Mouse (Mus musculus) limb, embryonic 14.5 days (tissue): ENCODE measurements around the gene Syne1. TPM values are rescaled to one million over a fixed set of nuclear protein-coding genes. Genes with fewer than 3 reads are reported as not detected.
"Not testable (repeated sequence)": the region's sequence is repeated elsewhere in the genome, so short reads cannot be mapped to it uniquely, and the experiment has no call there.

Experiments used
- ATAC-seq: fragments of 200-750 bp; cut with Nextera tagmentation; 2 replicates; pipeline ENCODE4 v1.8.0; 2017; ENCODE audit warnings: low read depth, moderate number of reproducible peaks, moderate TSS enrichment; ENCODE audit not compliant: low FRiP score
- DNase-seq: peaks from one replicate; pipeline ENCODE4 v3.0.0-alpha.2; 2015; ENCODE audit warnings: low spot score
- H3K27ac ChIP-seq: fragments of 300-500 bp; sonication (generic); replicated peaks from 2 replicates; pipeline ENCODE4 v1.5.1; 2014; ENCODE audit warnings: low read depth, mild to moderate bottlenecking, low read length, moderate library complexity, mixed read lengths
- H3K27me3 ChIP-seq: fragments of 300-500 bp; sonication (generic); 2 replicates; pipeline ENCODE4 v1.6.1; 2014; ENCODE audit warnings: low read length, mixed read lengths; ENCODE audit not compliant: control insufficient read depth, insufficient read depth
- H3K36me3 ChIP-seq: fragments of 300-500 bp; sonication (generic); 2 replicates; pipeline ENCODE4 v1.6.1; 2014; ENCODE audit warnings: mild to moderate bottlenecking, low read length, moderate library complexity, mixed read lengths; ENCODE audit not compliant: control insufficient read depth, insufficient read depth
- H3K4me1 ChIP-seq: fragments of 300-500 bp; sonication (generic); 2 replicates; pipeline ENCODE4 v1.6.1; 2014; ENCODE audit warnings: antibody characterized with exemption, low read length, mixed read lengths; ENCODE audit not compliant: control insufficient read depth, insufficient read depth
- H3K4me2 ChIP-seq: fragments of 300-500 bp; sonication (generic); replicated peaks from 2 replicates; pipeline ENCODE4 v1.6.1; 2014; ENCODE audit warnings: low read depth, mild to moderate bottlenecking, low read length, moderate library complexity; ENCODE audit not compliant: severe bottlenecking
- H3K4me3 ChIP-seq: fragments of 300-500 bp; sonication (generic); replicated peaks from 2 replicates; pipeline ENCODE4 v1.5.1; 2014; ENCODE audit warnings: low read length
- H3K9ac ChIP-seq: fragments of 300-500 bp; sonication (generic); 2 replicates; pipeline ENCODE4 v1.6.1; 2014; ENCODE audit warnings: mild to moderate bottlenecking, low read depth, low read length, moderate library complexity; ENCODE audit not compliant: severe bottlenecking
- H3K9me3 ChIP-seq: fragments of 300-500 bp; sonication (generic); 2 replicates; pipeline ENCODE4 v1.6.1; 2016; ENCODE audit warnings: low read length; ENCODE audit not compliant: control insufficient read depth
- POLR2A ChIP-seq: fragments of 200-500 bp; IDR thresholded peaks from 2 replicates; pipeline ENCODE4 v1.8.0; 2012; ENCODE audit warnings: inconsistent platforms, mild to moderate bottlenecking, moderate library complexity, borderline replicate concordance; ENCODE audit not compliant: insufficient read depth, insufficient read length; ENCODE audit errors: extremely low read depth
- WGBS: fragments of 180-500 bp; shearing (Covaris S2); extraction: QIAGEN DNeasy Blood & Tissue Kit; methylation state at CpG from one replicate; pipeline ENCODE4 v1.1.7; 2014; 5-methylcytosine and 5-hydroxymethylcytosine counted together
- polyA plus RNA-seq, 2 experiments: library from polyadenylated mRNA; depleted of rRNA in 1 of 2; stranded (reverse) in 1 of 2; unstranded in 1 of 2; fragments of >200 nt; fragmentation: Nextera tagmentation in 1 of 2; extraction: Ambion mirVana in 1 of 2; gene quantifications; 2 replicates each; pipeline versions ENCODE4 v1.2.1 to v1.2.3; 2012 to 2014

The Syne1 gene
- polyA plus RNA-seq, 2 experiments, result 11.0 to 11.3 TPM

- H3K4me2 ChIP-seq, result no peak overlapping the region
- no peaks in the 10 kb centered on the region for H3K27me3 ChIP-seq
- H3K4me3 ChIP-seq, result no peak overlapping the region
- no peak overlapping the region for H3K9ac ChIP-seq
- no peak for TF ChIP-seq POLR2A
- no peaks in the 10 kb centered on the region for H3K36me3 ChIP-seq
- H3K4me1 ChIP-seq, result no peaks in the 10 kb centered on the region
- 72% methylated on average over 3 of the region's 3 CpGs for WGBS
- DNase-seq (no peak), ATAC-seq (no peak)
- no peak overlapping the region for H3K27ac ChIP-seq
- H3K9me3 ChIP-seq, result no peaks in the 10 kb centered on the region
Observed at GRCm38 (mm10) chr10:5511403-5511802, 39.9 kb downstream of the Syne1 start.

- DNase-seq, result no peak
- no peaks in the 10 kb centered on the region for H3K36me3 ChIP-seq
- TF ChIP-seq POLR2A, result no peak
- H3K27me3 ChIP-seq, result no peaks in the 10 kb centered on the region
- H3K4me3 ChIP-seq, result no peak overlapping the region
- WGBS, result 84% methylated on average over 2 of the region's 2 CpGs
- H3K4me2 ChIP-seq, result no peak overlapping the region
- H3K9me3 ChIP-seq, result no peaks in the 10 kb centered on the region
- H3K4me1 ChIP-seq, result no peaks in the 10 kb centered on the region
- H3K27ac ChIP-seq, result no peak overlapping the region
- H3K9ac ChIP-seq, result no peak overlapping the region
- ATAC-seq, result no peak
Observed at GRCm38 (mm10) chr10:5507478-5507877, 43.8 kb downstream of the Syne1 start.

- Histone ChIP-seq H3K9ac (no peak overlapping the region), H3K9me3 (no peaks in the 10 kb centered on the region), H3K27me3 (no peaks in the 10 kb centered on the region), H3K4me3 (no peak overlapping the region), H3K4me1 (no peaks in the 10 kb centered on the region), H3K36me3 (no peaks in the 10 kb centered on the region), H3K4me2 (no peak overlapping the region), H3K27ac (no peak overlapping the region)
- ATAC-seq, result no peak
- no peak for DNase-seq
- WGBS, result 68% methylated on average over 3 of the region's 3 CpGs
- TF ChIP-seq POLR2A, result no peak
Observed at GRCm38 (mm10) chr10:5504761-5505160, 46.5 kb downstream of the Syne1 start.

GRCm38 (mm10) chr10:5503909-5504308 lies 47.4 kb downstream of the Syne1 start:
- H3K27ac ChIP-seq, result no peak overlapping the region
- H3K9me3 ChIP-seq, result no peaks in the 10 kb centered on the region
- no peak for TF ChIP-seq POLR2A
- no peak overlapping the region for H3K9ac ChIP-seq
- H3K36me3 ChIP-seq, result no peaks in the 10 kb centered on the region
- H3K27me3 ChIP-seq, result no peaks in the 10 kb centered on the region
- ATAC-seq, result no peak
- no peak overlapping the region for H3K4me3 ChIP-seq
- no peak overlapping the region for H3K4me2 ChIP-seq
- WGBS, result 83% methylated on average over 3 of the region's 3 CpGs
- no peak for DNase-seq
- H3K4me1 ChIP-seq, result no peaks in the 10 kb centered on the region

- not testable (repeated sequence) for H3K27ac ChIP-seq, H3K36me3 ChIP-seq, H3K4me1 ChIP-seq, H3K9ac ChIP-seq, H3K9me3 ChIP-seq, DNase-seq, ATAC-seq, H3K4me2 ChIP-seq, H3K27me3 ChIP-seq, H3K4me3 ChIP-seq
- 81% methylated on average over 6 of the region's 6 CpGs for WGBS
Observed at GRCm38 (mm10) chr10:5499684-5500369, 51.5 kb downstream of the Syne1 start.

GRCm38 (mm10) chr10:5497859-5498258 lies 53.4 kb downstream of the Syne1 start:
- no peak overlapping the region for H3K4me2 ChIP-seq
- TF ChIP-seq POLR2A, result no peak
- 80% methylated on average over 2 of the region's 2 CpGs for WGBS

More at GRCm38 (mm10) chr10:5497859-5498258, 53.4 kb downstream of the Syne1 start:
- no peaks in the 10 kb centered on the region for H3K36me3 ChIP-seq
- no peak overlapping the region for H3K27ac ChIP-seq
- H3K9ac ChIP-seq, result no peak overlapping the region
- H3K4me1 ChIP-seq, result no peaks in the 10 kb centered on the region
- H3K9me3 ChIP-seq, result no peaks in the 10 kb centered on the region
- no peak for ATAC-seq
- DNase-seq, result no peak
- H3K27me3 ChIP-seq, result no peaks in the 10 kb centered on the region
- H3K4me3 ChIP-seq, result no peak overlapping the region
